Mouse (Mus musculus) kidney, adult 2 months (tissue): ENCODE results near the gene Rpl13a.

Source experiments
- CTCF ChIP-seq: fragments of 200-500 bp; conservative IDR thresholded peaks from 2 replicates; pipeline ENCODE4 v1.5.1; 2011; ENCODE audit warnings: low read depth, mild to moderate bottlenecking, control low read depth, low read length, moderate library complexity, mixed read lengths; ENCODE audit not compliant: insufficient read depth, insufficient read length
- POLR2A ChIP-seq: fragments of 200-500 bp; IDR thresholded peaks from one replicate; pipeline ENCODE4 v1.6.1; 2011; ENCODE audit warnings: low read depth, low read length, control low read depth

DNA sequence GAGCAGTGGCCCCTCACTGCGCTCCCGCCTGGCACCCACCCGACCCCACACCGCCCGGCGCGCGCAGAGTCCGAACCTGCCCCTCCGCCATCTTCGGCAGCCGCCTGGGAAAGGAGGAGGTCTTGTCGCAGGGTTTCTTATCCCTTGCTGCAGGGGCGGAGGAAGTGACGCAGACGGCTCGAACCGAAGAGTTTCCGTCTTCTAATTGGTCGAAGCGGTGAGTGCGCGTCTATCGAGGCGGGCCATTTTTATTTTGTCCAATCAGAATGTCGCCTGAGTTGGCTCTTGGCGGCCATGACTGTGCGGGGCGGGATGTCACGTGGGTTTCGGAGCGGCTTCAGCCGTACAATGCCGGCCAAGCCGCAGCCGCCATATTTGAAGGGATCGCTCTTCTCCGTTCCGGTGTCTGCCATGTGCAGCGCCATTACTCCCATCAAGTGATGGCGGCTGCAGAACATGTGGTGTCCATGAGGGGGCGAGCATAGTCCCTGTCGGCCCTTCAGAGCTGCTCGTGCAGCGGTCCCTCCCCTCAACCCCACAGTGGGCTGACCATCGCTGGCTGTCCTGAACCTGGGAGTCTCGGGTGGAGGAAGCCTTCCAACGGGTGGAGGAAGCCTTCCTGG is at the start of gene Rpl13a:
- peak; percentile 89 for TF ChIP-seq POLR2A
- TF ChIP-seq CTCF = peak; percentile 80
